Mouse (Mus musculus) gastrocnemius, postnatal 4 days (tissue): ENCODE data around the gene Kif14. TPM values are rescaled to one million over a fixed set of nuclear protein-coding genes. Genes with fewer than 3 reads are reported as not detected.
"Not testable (repeated sequence)": the region's sequence is repeated elsewhere in the genome, so short reads cannot be mapped to it uniquely, and the experiment has no call there.

ENCODE experiments used
- DNase-seq, 2 experiments: peaks; one replicate each; pipeline ENCODE4 v3.0.0; 2021 to 2022; ENCODE audit warnings: low spot score in 2 of 2, mixed read lengths in 2 of 2
- total RNA-seq, 2 experiments: library from RNA; stranded (reverse); gene quantifications; 2 replicates each; pipeline ENCODE4 v1.2.3; 2021

The Kif14 gene
- total RNA-seq, 2 experiments from 2014 or later, result 4.2 to 5.4 TPM

DNA sequence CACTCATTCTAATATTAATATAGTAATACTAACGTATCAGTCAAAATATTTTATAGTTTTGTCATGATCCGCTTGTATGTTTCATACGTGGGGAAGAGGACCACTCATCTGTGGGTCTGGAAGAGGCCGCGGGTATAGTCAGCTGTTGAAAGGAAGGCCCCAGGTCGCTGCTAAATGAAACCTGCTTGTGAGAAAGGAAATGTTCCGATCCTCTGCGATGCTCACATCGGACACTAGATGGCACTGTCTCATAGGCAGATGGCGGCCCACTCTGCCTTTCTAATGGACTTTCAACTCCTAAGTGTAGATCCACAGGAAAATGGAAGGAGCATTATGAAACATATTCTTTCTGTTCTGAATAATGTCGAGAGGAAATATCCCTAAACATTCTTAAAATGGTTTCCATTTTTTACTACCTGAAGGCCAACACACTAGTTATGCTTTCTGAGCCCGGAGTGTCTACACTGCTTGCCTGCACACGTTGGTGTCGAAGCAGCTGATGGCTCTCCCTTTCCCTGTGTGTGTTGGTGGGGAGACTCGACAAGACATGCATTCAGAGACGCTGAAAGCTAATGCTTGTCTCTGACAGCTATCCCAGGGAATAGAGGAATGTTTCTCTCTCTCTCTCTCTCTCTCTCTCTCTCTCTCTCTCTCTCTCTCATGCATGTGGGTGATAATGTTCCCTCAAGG, 84.9 kb downstream of the Kif14 start:
- peak; percentile 61 to 67 for DNase-seq

DNA sequence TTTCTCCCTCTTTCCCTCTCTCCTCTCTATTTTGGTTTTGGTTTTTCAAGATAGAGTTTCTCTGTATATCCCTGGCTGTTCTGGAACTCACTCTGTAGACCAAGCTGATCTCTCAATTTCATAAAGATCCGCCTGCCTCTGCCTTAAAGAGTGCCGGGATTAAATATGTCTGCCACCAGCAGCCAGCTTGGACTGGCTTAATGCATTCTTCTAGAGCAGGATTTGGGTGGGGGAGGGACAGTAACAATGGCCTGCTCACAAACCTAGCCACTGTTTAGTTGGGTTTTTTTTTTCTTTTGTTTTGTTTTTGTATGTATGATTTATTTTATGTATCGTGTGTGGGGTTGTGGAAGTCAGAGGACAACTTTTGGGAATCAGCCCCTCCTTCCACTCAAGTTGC, 88.5 kb downstream of the Kif14 start:
- no peak for DNase-seq

DNA sequence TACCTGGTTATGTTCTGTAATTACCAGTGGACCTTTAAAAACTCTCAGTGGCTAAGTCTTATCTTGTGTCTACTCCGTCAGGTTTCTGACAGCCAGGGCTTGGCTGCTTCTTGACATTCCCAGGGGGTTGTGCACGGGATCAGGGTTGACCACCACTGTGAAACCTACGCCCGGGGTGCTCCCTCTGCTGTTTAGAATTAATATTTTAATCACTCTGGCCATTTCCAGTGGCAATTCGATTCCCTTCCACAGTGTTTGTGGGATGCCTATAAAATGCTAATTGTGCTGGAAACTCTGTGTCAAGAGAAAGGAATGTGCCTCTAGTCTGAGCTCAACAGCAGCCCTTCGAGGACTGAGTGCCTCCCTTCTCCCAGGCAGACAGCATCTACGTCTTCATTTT, 89.7 kb downstream of the Kif14 start:
- peak in 1 of 2 experiments; percentile 40 for DNase-seq

DNA sequence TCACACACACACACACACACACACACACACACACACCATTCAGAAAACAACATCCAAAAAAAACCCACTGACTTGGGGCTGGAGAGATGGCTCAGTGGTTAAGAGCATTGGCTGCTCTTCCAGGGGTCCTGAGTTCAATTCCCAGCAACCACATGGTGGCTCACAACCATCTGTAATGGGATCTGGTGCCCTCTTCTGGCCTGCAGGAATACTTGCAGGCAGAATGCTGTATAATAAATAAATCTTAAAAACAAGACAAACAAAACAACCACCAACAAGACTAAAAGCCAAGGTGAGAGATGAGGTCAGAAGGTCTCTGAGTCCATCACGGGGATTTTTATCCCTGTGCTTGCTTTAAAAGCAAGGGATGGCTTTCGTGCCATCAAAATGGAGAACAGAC, 90.5 kb downstream of the Kif14 start:
- DNase-seq, result not testable (repeated sequence)

DNA sequence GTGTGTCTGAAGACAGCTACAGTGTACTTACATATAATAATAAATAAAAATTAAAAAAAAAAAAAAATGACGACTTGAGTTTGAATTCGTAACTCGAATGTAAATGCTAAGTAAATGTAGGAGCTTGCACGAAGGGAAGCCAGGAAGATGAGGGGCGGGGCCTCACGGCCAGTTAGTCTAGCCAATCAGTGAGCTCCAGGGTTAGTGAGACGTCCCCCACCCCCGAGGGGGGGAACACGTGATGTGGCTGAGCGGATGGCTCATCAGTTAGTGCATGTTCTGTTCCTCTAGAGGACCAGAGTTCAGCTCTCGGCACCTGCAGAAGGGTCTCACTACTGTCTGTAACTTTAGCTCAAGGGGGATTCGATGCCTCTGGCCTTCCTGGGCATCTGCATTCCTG, 91.3 kb downstream of the Kif14 start:
- DNase-seq, result no peak

DNA sequence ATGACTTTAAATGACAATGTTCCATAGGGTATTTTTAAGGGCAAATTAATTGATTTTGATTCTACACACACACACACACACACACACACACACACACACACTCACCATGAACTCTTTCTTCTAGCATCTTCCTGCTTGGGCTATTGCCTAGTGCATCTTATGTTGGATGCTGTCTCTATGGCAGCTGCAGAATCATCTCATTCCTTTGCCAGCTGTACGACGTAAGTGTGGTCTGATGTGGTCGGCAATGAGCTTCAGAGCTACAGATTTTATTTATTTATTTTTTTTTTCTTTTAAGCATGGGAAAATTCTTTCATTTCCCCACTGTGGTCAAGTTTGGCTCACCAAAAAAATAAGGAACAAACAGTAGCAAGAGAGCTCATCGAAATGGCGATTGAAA, 92.6 kb downstream of the Kif14 start:
- no peak for DNase-seq

DNA sequence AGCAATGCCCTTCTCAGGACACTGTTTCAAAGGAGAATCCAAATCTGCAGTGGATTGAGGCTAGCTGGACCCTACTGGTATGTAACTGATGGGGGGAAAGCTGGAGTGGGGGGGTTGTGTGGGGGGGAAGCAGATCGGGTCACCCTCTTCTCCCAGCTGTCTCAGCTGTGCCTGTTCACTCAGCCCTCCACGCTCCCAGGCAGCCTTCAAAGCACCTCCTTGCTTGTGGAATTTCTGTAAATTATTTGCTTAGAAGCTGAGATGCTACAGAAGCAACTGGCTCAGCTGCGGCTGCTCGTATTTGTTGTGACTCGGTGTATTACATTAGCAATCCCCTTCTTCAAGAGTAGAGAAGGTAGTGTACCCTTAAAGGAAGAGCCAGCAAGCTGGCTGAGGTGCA, 93.1 kb downstream of the Kif14 start:
- no peak for DNase-seq

DNA sequence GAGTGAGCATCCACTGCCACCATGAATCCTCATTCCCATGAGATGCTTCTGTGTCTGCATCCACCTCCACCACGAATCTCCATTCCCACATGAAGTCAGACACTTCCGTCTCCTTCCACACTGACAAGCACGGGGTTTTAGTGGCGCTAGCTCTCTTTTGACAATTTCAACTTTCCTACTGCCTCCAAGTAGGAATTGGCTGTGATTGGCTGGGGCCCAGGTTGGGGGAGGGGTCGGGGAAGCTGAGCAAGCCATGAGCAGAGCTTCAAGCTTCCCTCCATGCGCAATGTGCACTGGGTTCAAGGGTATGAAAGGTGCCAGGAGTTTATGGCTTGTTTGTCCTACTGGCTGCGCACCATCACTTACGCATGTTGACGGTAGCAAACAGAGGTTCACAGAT, 93.6 kb downstream of the Kif14 start:
- DNase-seq, result no peak

DNA sequence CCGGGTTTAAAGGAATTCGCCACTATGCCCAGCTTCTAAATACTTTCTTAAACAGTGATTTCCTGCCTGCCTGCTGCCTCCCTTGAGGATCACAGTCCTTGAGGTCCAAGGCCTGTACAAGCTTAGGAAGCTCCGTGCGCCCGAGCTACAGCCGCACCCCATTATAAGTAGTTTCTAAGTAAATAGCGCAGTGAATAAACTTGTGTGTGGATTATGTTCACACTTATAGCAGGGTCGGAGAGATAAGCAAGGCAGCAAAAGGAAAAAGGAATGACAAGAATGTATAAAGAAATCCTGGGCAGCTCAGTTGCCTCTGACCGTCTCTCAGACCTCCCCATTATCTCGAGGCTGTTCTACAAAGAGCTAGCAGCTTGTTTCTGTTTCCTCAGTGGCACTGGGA, 95.7 kb downstream of the Kif14 start:
- no peak for DNase-seq

DNA sequence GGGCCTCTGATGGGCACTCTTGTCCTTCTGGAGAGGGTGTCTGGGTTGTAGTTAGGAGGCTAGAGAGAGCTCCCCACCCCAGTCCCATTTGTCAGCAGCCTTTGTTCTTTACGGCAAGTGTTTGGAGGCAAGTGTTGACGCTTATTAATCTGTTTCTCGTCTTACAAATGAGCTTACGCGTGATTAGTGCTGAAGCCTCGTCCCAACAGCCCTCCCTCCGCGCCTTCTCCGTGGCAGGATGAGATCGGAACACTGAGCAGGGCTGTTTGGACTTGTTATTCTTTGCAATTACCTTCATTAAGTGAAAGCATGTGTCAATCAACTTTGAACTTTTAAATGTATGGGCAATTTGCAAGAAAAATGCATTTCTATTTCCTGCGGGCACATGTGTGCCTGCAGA, 97.0 kb downstream of the Kif14 start:
- DNase-seq, result no peak

DNA sequence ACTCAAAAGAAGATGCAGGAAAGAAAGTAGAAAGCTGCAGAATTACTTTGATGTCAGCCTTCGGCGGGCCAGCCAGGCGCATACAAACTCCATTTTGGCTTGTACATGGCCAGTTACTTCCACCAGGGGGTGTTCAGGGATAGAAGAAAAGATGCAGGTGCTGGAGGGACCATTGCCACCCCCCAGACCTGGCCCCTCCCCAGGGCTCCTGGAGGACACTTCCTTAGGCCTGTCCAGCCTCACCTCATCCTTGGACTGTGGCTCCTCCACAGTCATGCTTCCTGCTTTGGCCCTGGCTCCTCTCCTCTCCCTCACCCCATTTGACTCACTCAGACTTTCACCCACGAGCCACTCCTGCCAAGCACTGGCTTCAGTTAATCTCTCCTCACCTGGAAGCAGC, 98.8 kb downstream of the Kif14 start:
- DNase-seq, result no peak

DNA sequence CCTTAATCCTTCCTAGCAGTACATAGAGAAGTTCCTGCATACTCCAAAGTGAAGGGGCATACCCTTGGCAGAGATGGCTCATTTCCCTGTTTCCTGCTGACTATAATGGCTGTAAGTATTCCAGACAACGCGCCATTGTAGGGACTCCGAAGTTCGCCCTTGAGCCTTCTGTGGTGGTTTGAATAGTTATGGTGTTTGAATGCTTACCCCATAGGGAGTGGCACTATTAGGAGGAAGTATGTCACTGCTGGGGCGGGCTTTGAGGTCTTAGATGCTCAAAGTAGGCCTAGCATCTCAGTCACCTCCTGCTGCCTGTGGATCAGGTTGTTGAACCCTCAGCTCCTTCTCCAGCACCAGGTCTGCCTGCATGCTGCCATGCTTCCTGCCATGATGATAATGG, 100.2 kb downstream of the Kif14 start:
- DNase-seq, result no peak

DNA sequence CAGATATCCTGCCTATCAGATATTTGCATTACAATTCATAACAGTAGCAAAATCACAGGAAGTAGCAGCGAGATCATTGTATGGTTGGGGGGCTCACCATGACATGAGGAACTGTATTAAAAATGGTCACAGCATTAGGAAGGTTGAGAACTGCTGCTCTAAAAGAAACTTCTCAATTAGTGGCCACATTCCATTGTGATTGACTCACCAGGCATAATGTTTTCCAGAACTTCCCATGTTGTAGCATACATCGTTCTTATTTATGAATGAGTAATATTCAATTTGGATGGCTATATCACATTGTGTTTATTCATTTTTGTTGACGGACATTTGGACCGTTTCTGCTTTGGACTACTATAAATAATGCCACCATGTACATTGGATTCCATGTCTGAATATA, 101.5 kb downstream of the Kif14 start:
- DNase-seq, result no peak

DNA sequence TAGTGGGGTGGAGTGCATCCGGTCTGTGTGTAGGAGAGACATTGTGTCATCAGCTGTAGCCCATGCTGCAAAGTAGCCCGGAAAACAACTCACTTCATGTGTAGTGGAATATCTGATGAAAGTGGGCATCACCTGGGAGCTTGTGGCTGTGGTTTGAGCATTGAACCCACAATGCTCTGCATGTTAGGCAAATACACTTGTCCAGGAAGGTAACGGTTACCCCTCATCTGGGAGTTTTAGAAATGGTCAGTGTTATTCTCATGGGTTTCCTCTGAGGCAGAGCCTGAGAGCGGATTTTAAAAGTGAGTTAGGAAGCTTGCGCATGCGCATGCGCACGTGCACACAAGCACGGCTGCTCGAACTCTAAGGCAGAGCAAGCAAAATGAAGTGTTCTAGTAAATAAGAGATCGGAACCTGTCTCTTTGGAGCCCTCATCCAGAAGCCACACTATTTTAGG, 102.6 kb downstream of the Kif14 start:
- DNase-seq, result no peak

DNA sequence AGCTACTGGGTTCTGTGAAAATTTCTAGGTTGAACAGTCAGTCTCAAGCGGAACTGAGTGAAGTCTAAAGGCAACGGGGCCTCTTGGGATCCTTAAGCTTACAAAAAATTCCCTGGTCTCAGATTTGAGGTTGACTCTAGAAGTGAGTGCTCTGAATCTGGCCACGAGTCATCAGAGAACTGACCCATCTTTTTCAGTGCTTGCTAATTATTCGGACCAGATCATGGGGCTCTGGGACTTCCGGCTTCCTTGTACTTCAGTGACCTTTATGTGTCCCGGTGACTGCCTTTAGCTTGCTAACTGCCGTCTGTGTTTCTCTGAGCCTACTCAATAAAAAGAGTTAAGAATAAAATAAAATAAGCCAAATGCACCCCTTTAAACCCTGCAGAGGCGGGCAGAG, 103.1 kb downstream of the Kif14 start:
- no peak for DNase-seq

DNA sequence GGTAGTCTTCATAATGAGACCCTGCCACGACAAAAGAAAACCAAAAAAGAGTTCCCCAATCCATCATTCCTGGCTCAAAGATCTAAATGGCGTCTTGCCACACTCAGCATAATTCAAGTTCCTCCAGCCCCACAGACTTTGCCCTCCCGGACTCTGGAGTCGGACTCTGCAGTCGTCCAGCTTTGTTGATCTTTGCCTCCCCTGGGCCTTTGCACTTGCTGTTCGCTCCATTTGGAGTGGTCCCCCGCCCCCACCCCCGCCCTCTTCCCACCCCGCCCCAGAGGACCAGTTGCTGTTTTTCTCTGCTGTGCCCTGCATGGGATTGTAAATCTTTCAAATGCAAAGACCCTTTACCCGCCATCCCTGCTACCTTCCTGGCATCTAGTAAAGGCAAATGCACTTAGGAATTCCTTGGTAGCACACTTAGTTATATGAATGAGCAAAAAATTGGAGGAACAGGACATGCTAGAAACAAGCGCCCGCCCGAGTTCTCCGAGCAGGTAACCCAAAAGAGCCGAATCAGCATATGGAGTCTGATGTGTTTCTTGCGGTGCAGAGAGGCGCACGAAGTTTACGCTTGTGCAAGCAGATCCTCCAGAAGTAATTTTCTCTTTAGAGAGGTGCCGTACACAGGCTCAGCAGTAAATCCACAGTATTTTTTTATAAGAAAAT, 103.6 kb downstream of the Kif14 start:
- no peak for DNase-seq

DNA sequence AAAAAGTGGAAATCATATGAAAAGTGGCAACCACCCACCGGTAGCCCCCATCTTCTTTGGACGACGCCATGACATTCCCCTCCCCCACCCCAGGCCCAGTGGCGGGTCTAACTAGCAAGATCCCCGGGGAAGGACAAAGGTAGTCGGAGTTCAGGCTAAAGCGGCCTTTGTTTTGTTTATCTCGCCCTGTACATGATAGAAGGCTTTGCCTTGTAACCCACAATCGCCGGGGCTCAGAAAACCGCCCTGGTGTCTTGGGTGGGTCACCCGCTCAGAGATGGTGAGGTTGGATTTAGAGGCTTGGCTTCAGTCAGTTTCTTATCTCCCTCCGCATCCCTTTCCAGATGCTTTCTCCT, 104.1 kb downstream of the Kif14 start:
- DNase-seq, result no peak

DNA sequence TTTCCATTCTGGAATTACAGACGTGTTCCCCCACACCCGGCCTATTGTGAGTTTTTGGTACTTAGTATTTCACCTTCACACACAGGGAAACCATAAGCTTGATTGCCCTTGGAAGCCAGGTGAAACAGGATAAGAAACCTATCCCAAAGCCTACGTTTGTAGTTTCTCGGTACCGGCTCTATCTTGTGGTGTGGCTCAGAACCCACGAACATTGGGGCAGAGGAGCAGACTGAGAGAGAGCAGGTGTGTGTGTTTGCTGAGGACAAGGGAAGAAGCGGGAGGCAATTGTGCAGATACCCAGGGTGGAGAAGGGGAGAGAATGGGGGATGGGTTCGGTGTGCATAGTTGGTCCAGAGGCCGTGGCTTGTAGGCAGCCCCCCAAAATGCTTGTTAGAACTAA, 104.8 kb downstream of the Kif14 start:
- DNase-seq, result no peak

DNA sequence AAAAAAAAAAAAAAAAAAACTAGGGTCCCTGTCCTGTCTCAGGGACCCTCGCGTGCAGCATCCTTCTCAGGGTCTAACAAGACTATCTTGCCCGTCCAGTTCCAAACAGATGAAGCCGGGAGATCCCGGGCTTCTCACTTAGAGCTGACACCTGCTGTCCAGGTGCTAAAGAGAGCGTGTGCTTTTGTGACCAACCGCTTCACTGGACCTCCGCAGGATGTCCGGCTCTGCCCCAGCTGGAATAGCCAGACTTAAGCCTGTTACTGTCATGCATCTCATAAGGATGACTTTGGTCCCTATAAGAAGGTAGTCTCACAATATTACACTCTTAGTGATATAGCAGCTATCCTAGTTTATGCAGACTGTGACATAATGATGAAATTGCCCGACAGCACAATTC, 105.4 kb downstream of the Kif14 start:
- DNase-seq, result no peak

DNA sequence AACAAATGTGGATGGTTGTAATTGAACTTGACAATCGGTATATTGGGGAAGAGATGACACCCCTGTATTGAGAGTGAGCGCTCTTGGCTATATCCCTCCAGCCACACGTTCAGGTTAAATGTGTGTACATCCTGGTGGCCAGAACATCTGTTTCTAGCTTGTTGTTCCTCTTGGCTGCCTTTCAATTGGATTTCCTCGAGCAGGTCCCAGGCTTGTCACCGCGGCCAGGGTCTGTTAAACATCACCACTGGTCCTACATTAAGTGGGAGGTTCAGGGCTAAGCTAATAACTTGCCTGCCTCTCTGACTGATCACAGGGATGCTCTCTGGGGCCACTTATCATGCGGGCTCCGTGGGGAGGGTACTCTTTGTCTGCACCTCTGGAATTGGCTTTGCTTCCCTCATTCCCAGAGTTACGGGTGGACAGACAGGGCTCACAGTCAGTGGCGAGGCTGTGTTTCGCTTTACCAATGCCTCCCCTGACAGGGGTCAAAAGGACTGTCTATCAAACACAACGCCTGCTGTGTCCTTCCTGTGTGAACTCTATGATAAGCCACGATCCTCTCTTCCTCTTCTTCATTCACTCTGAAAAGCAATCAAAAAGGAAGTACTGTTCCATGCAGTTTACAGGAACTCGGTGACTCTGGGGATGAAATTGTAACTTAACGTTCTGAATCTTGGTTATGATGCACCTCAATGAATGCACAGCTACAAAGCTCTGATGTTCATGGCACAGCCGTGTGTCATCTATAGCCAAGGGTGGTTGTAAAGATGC, 111.9 kb downstream of the Kif14 start:
- DNase-seq, result no peak

DNA sequence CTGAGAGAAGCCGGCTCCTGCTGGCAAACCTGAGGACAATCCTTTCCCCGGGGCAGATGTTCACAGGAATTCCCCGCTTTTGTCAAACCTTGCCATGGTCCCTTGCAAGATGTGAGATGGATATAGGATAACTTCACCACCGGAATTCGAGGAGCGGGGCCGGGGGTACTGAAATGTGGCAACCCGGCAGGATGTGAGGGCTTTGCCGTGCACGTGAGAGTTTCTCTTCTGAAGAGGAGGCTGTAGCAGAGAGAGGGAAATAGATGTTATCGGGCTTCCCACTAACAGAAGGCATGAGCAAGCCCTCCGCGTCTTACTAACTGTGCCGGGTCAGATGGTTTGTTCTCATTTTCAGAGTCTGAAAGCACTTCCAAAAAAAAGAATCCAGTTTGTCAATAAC, 113.2 kb downstream of the Kif14 start:
- DNase-seq, result no peak

DNA sequence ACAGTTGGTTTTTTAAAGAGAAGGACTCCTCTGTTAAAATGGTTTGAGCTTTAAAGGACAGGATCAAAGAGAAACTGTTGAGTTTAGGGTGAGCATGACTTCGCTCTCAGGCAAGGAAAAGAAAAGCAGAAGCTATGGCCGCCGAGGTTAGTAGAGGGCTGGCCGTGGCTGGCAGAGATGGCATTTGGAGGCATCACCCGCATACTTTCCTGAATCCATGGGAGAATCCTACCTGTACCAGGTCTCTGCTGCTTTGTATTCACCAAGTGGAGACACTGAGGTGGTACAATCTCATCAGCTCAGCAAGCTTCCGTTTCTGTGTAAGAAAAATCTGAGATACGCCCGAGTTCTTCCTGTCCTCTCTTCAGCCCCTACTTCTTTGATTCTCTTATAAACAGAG, 114.1 kb downstream of the Kif14 start:
- no peak for DNase-seq
